Mouse (Mus musculus): Measurements from ENCODE around the gene Olfr594. TPM values are rescaled to one million over a fixed set of nuclear protein-coding genes. Genes with fewer than 3 reads are reported as not detected.
"Not testable (repeated sequence)": the region's sequence is repeated elsewhere in the genome, so short reads cannot be mapped to it uniquely, and the experiment has no call there.

Olfr594 gene
- not detected in 2 replicates for polyA plus RNA-seq (2016; fragmentation: Nextera tagmentation; extraction: Ambion mirVana)

GRCm38 (mm10) chr7:103216696-103217095, at the start of gene Olfr594:
Gene Olfr594 (plus strand): TSS chr7:103216996.
- no peak within 1 kb of the TSS for H3K4me3 ChIP-seq
- H3K4me2 ChIP-seq (replicated peaks), result no peak within 1 kb of the TSS
- no peaks in the 10 kb centered on the region for H3K9me3 ChIP-seq (replicated peaks)
- H3K4me1 ChIP-seq, result no peaks in the 10 kb centered on the region
- H3K27me3 ChIP-seq, result no peaks in the 10 kb centered on the region
- H3K27ac ChIP-seq, result no peak within 1 kb of the TSS
- ATAC-seq (ENCODE audit: low FRiP score), result no peak
- no peaks in the 10 kb centered on the region for H3K36me3 ChIP-seq
- no peak within 1 kb of the TSS for H3K9ac ChIP-seq

GRCm38 (mm10) chr7:103169697-103170096, 47.1 kb upstream of the Olfr594 start:
- Histone ChIP-seq H3K9me3 (replicated peaks) (no peaks in the 10 kb centered on the region), H3K4me3 (no peak overlapping the region), H3K4me1 (no peaks in the 10 kb centered on the region), H3K9ac (no peak overlapping the region), H3K36me3 (no peaks in the 10 kb centered on the region), H3K4me2 (replicated peaks) (no peak overlapping the region), H3K27ac (no peak overlapping the region), H3K27me3 (no peaks in the 10 kb centered on the region)
- ATAC-seq (ENCODE audit: low FRiP score), result no peak
- WGBS, result 85% methylated on average over 5 of the region's 5 CpGs

GRCm38 (mm10) chr7:103178240-103178639, 38.6 kb upstream of the Olfr594 start, which contains the start of gene Olfr591:
Gene Olfr591 (minus strand): TSS chr7:103178340.
- Histone ChIP-seq H3K4me1 (no peaks in the 10 kb centered on the region), H3K4me3 (no peak within 1 kb of the TSS), H3K9me3 (replicated peaks) (peaks cover 5% of the 10 kb centered on the region), H3K27me3 (no peaks in the 10 kb centered on the region), H3K27ac (no peak within 1 kb of the TSS), H3K36me3 (no peaks in the 10 kb centered on the region), H3K9ac (no peak within 1 kb of the TSS), H3K4me2 (replicated peaks) (no peak within 1 kb of the TSS)
- no peak for ATAC-seq (ENCODE audit: low FRiP score)
- WGBS, result 76% methylated on average over 1 of the region's 1 CpGs

GRCm38 (mm10) chr7:103184503-103184902, 32.3 kb upstream of the Olfr594 start, which contains the start of gene Olfr592:
Gene Olfr592 (plus strand): TSS chr7:103184803.
- WGBS, result 83% methylated on average over 1 of the region's 1 CpGs
- H3K9me3 ChIP-seq (replicated peaks); H3K36me3 ChIP-seq; H3K4me1 ChIP-seq; H3K4me2 ChIP-seq (replicated peaks); ATAC-seq (ENCODE audit: low FRiP score); H3K9ac ChIP-seq; H3K27me3 ChIP-seq; H3K4me3 ChIP-seq; H3K27ac ChIP-seq: not testable (repeated sequence)

GRCm38 (mm10) chr7:103211562-103211961, 5.2 kb upstream of the Olfr594 start, which contains the start of gene Olfr593:
Gene Olfr593 (plus strand): TSS chr7:103211862.
- no peaks in the 10 kb centered on the region for H3K9me3 ChIP-seq (replicated peaks)
- H3K36me3 ChIP-seq, result no peaks in the 10 kb centered on the region
- H3K27me3 ChIP-seq, result no peaks in the 10 kb centered on the region
- WGBS, result 80% methylated on average over 1 of the region's 1 CpGs
- H3K4me3 ChIP-seq, result no peak within 1 kb of the TSS
- H3K4me1 ChIP-seq, result no peaks in the 10 kb centered on the region
- no peak within 1 kb of the TSS for H3K4me2 ChIP-seq (replicated peaks)
- H3K9ac ChIP-seq, result no peak within 1 kb of the TSS
- no peak within 1 kb of the TSS for H3K27ac ChIP-seq
- ATAC-seq (ENCODE audit: low FRiP score), result no peak

GRCm38 (mm10) chr7:103212050-103212449, 4.7 kb upstream of the Olfr594 start:
- not testable (repeated sequence) for H3K4me2 ChIP-seq (replicated peaks); H3K4me3 ChIP-seq; ATAC-seq (ENCODE audit: low FRiP score); H3K9me3 ChIP-seq (replicated peaks); H3K27ac ChIP-seq; H3K27me3 ChIP-seq; H3K4me1 ChIP-seq; H3K9ac ChIP-seq; H3K36me3 ChIP-seq
- 92% methylated on average over 5 of the region's 5 CpGs for WGBS

- not testable (repeated sequence) for H3K4me3 ChIP-seq; ATAC-seq (ENCODE audit: low FRiP score); H3K9me3 ChIP-seq (replicated peaks); H3K4me2 ChIP-seq (replicated peaks); H3K4me1 ChIP-seq; H3K27ac ChIP-seq; H3K27me3 ChIP-seq; H3K36me3 ChIP-seq; H3K9ac ChIP-seq
These were observed 35.6 kb downstream of the Olfr594 start, which contains the start of gene Usp17ld for GRCm38 (mm10) chr7:103252405-103252804. Gene Usp17ld (minus strand): TSS chr7:103252505.

Small RNA genes within 50 kb of the gene (microRNA-seq; reads per million reads assigned to microRNA genes)
- not detected for gene Gm23550
- gene Gm25171, result not detected

Other genes with a start within 250 kb of the Olfr594 start
- gene Olfr577, start 241.1 kb upstream of the Olfr594 start, polyA plus RNA-seq (2016; fragmentation: Nextera tagmentation; extraction: Ambion mirVana), result not detected in 2 replicates
- gene Olfr578, start 227.7 kb upstream of the Olfr594 start, polyA plus RNA-seq (2016; fragmentation: Nextera tagmentation; extraction: Ambion mirVana), result not detected in 2 replicates
- gene Olfr582, start 179.0 kb upstream of the Olfr594 start, polyA plus RNA-seq (2016; fragmentation: Nextera tagmentation; extraction: Ambion mirVana), result not detected in 2 replicates
- gene Olfr583, start 165.7 kb upstream of the Olfr594 start, polyA plus RNA-seq (2016; fragmentation: Nextera tagmentation; extraction: Ambion mirVana), result not detected in 2 replicates
- not detected in 2 replicates for gene Olfr584, start 135.1 kb upstream of the Olfr594 start, polyA plus RNA-seq (2016; fragmentation: Nextera tagmentation; extraction: Ambion mirVana)
- not detected in 2 replicates for gene Olfr585, start 119.3 kb upstream of the Olfr594 start, polyA plus RNA-seq (2016; fragmentation: Nextera tagmentation; extraction: Ambion mirVana)
- not detected in 2 replicates for gene Olfr586, start 91.4 kb upstream of the Olfr594 start, polyA plus RNA-seq (2016; fragmentation: Nextera tagmentation; extraction: Ambion mirVana)
- gene Olfr588-ps1, start 76.1 kb upstream of the Olfr594 start, polyA plus RNA-seq (2016; fragmentation: Nextera tagmentation; extraction: Ambion mirVana), result not detected in 2 replicates
- not detected in 2 replicates for gene Olfr589, start 60.6 kb upstream of the Olfr594 start, polyA plus RNA-seq (2016; fragmentation: Nextera tagmentation; extraction: Ambion mirVana)
- gene Olfr591, start 38.7 kb upstream of the Olfr594 start, polyA plus RNA-seq (2016; fragmentation: Nextera tagmentation; extraction: Ambion mirVana), result not detected in 2 replicates
- gene Olfr592, start 32.2 kb upstream of the Olfr594 start, polyA plus RNA-seq (2016; fragmentation: Nextera tagmentation; extraction: Ambion mirVana), result not detected in 2 replicates
- gene Olfr593, start 5.1 kb upstream of the Olfr594 start, polyA plus RNA-seq (2016; fragmentation: Nextera tagmentation; extraction: Ambion mirVana), result not detected in 2 replicates
- not detected in 2 replicates for gene Usp17ld, start 35.5 kb downstream of the Olfr594 start, polyA plus RNA-seq (2016; fragmentation: Nextera tagmentation; extraction: Ambion mirVana)
- gene Olfr596, start 88.7 kb downstream of the Olfr594 start, polyA plus RNA-seq (2016; fragmentation: Nextera tagmentation; extraction: Ambion mirVana), result not detected in 2 replicates
- not detected in 2 replicates for gene Olfr597, start 99.3 kb downstream of the Olfr594 start, polyA plus RNA-seq (2016; fragmentation: Nextera tagmentation; extraction: Ambion mirVana)
- gene Olfr598, start 106.6 kb downstream of the Olfr594 start, polyA plus RNA-seq (2016; fragmentation: Nextera tagmentation; extraction: Ambion mirVana), result not detected in 2 replicates
- not detected in 2 replicates for gene Olfr599, start 118.9 kb downstream of the Olfr594 start, polyA plus RNA-seq (2016; fragmentation: Nextera tagmentation; extraction: Ambion mirVana)
- not detected in 2 replicates for gene Olfr600, start 132.7 kb downstream of the Olfr594 start, polyA plus RNA-seq (2016; fragmentation: Nextera tagmentation; extraction: Ambion mirVana)
- not detected in 2 replicates for gene Olfr601, start 145.7 kb downstream of the Olfr594 start, polyA plus RNA-seq (2016; fragmentation: Nextera tagmentation; extraction: Ambion mirVana)
- not detected in 2 replicates for gene Olfr603, start 169.2 kb downstream of the Olfr594 start, polyA plus RNA-seq (2016; fragmentation: Nextera tagmentation; extraction: Ambion mirVana)
- gene Usp17lc, start 198.1 kb downstream of the Olfr594 start, polyA plus RNA-seq (2016; fragmentation: Nextera tagmentation; extraction: Ambion mirVana), result not detected in 2 replicates
- not detected in 2 replicates for gene Olfr605, start 228.4 kb downstream of the Olfr594 start, polyA plus RNA-seq (2016; fragmentation: Nextera tagmentation; extraction: Ambion mirVana)
- gene Olfr606, start 232.1 kb downstream of the Olfr594 start, polyA plus RNA-seq (2016; fragmentation: Nextera tagmentation; extraction: Ambion mirVana), result not detected in 2 replicates
- not detected in 2 replicates for gene Olfr607, start 247.2 kb downstream of the Olfr594 start, polyA plus RNA-seq (2016; fragmentation: Nextera tagmentation; extraction: Ambion mirVana)

Data from hindbrain, embryonic 12.5 days (tissue).